Mouse (Mus musculus) kidney, embryonic 16.5 days (tissue): ENCODE measurements at regions not wholly inside any gene's neighbourhood (a gene's known extent, or its start where the extent isn't known, plus 50 kb on each side); places are given as distances from the start of the nearest gene placed in this dataset.
A peak's percentile ranks its signal among the peaks of the same experiment; 100 is the strongest.

ENCODE experiments used
- ATAC-seq: fragments of 200-750 bp; cut with Nextera tagmentation; 2 replicates; pipeline ENCODE4 v1.8.0; 2017; ENCODE audit warnings: moderate TSS enrichment; ENCODE audit not compliant: low FRiP score, low TSS enrichment
- H3K27ac ChIP-seq: fragments of 300-500 bp; sonication (generic); 2 replicates; pipeline ENCODE4 v1.5.1; 2014; ENCODE audit warnings: low read length
- H3K27me3 ChIP-seq: fragments of 300-500 bp; sonication (generic); 2 replicates; pipeline ENCODE4 v1.6.1; 2014; ENCODE audit warnings: low read length, control low read depth, mixed read lengths; ENCODE audit not compliant: insufficient read depth
- H3K36me3 ChIP-seq: fragments of 300-500 bp; sonication (generic); 2 replicates; pipeline ENCODE4 v1.6.1; 2014; ENCODE audit warnings: low read length, control low read depth, mixed read lengths; ENCODE audit not compliant: insufficient read depth
- H3K4me1 ChIP-seq: fragments of 300-500 bp; sonication (generic); 2 replicates; pipeline ENCODE4 v1.6.1; 2014; ENCODE audit warnings: low read length, control low read depth, mixed read lengths; ENCODE audit not compliant: insufficient read depth
- H3K4me2 ChIP-seq: fragments of 300-500 bp; sonication (generic); replicated peaks from 2 replicates; pipeline ENCODE4 v1.6.1; 2014; ENCODE audit warnings: low read depth, low read length
- H3K4me3 ChIP-seq: fragments of 300-500 bp; sonication (generic); 2 replicates; pipeline ENCODE4 v1.5.1; 2014; ENCODE audit warnings: mild to moderate bottlenecking, low read length
- H3K9ac ChIP-seq: fragments of 300-500 bp; sonication (generic); replicated peaks from 2 replicates; pipeline ENCODE4 v1.6.1; 2014; ENCODE audit warnings: low read length
- H3K9me3 ChIP-seq: fragments of 300-500 bp; sonication (generic); 2 replicates; pipeline ENCODE4 v1.6.1; 2016; ENCODE audit warnings: low read length, control low read depth
- WGBS: fragments of 180-500 bp; shearing (Covaris S2); extraction: QIAGEN DNeasy Blood & Tissue Kit; methylation state at CpG from one replicate; pipeline ENCODE4 v1.1.7; 2014; 5-methylcytosine and 5-hydroxymethylcytosine counted together

- Histone ChIP-seq H3K9ac (no peak overlapping the region), H3K4me2 (peak overlapping the region; percentile 49), H3K4me3 (peak overlapping the region; percentile 20; the same call in 1 of the 2 replicates), H3K27me3 (no peaks in the 10 kb centered on the region), H3K36me3 (no peaks in the 10 kb centered on the region), H3K4me1 (no peaks in the 10 kb centered on the region), H3K27ac (no peak overlapping the region), H3K9me3 (no peaks in the 10 kb centered on the region)
- ATAC-seq, result peak; percentile 98
- WGBS, result 12% methylated on average over 18 of the region's 18 CpGs
These were observed 99.0 kb upstream of the Slc7a12 start for GRCm38 (mm10) chr3:14381421-14381992.

GRCm38 (mm10) chr3:14390656-14391055 lies 89.8 kb upstream of the Slc7a12 start:
- no peak overlapping the region for H3K27ac ChIP-seq
- no peak overlapping the region for H3K4me2 ChIP-seq
- 44% methylated on average over 1 of the region's 1 CpGs for WGBS
- no peaks in the 10 kb centered on the region; the same call in 1 of the 2 replicates for H3K9me3 ChIP-seq
- no peak overlapping the region for H3K4me3 ChIP-seq
- no peak overlapping the region for H3K9ac ChIP-seq
- no peaks in the 10 kb centered on the region for H3K27me3 ChIP-seq
- no peaks in the 10 kb centered on the region for H3K4me1 ChIP-seq
- H3K36me3 ChIP-seq, result no peaks in the 10 kb centered on the region
- no peak for ATAC-seq

GRCm38 (mm10) chr3:14398676-14399075 lies 81.8 kb upstream of the Slc7a12 start:
- ATAC-seq, result no peak
- no peaks in the 10 kb centered on the region for H3K4me1 ChIP-seq
- H3K9me3 ChIP-seq, result peaks cover 6% of the 10 kb centered on the region; the same call in 1 of the 2 replicates
- no peak overlapping the region for H3K4me2 ChIP-seq
- 93% methylated on average over 3 of the region's 3 CpGs for WGBS
- no peak overlapping the region for H3K27ac ChIP-seq
- no peak overlapping the region for H3K9ac ChIP-seq
- H3K36me3 ChIP-seq, result no peaks in the 10 kb centered on the region
- H3K4me3 ChIP-seq, result no peak overlapping the region
- no peaks in the 10 kb centered on the region for H3K27me3 ChIP-seq

- WGBS, result 50% methylated on average over 1 of the region's 1 CpGs
- peak; percentile 78 for ATAC-seq
These were observed 71.9 kb upstream of the Slc7a12 start for GRCm38 (mm10) chr3:14408435-14409125.

More at GRCm38 (mm10) chr3:14408435-14409125, 71.9 kb upstream of the Slc7a12 start:
- H3K27me3 ChIP-seq, result no peaks in the 10 kb centered on the region
- H3K4me2 ChIP-seq, result no peak overlapping the region
- H3K9ac ChIP-seq, result no peak overlapping the region
- no peaks in the 10 kb centered on the region for H3K9me3 ChIP-seq
- H3K4me3 ChIP-seq, result no peak overlapping the region
- H3K36me3 ChIP-seq, result no peaks in the 10 kb centered on the region
- H3K27ac ChIP-seq, result peak overlapping the region; percentile 81
- no peaks in the 10 kb centered on the region for H3K4me1 ChIP-seq
